In genomic region chr6:134175059-134175458, GRCm38 (mm10) we compare ENCODE assay signal across 26 mouse cellular contexts.
DNase-seq lines count a peak whose midpoint lies in the region; ATAC-seq and TF ChIP-seq lines count a peak whose summit lies in the region.
"Had no signal": no experiment of that assay in that cellular context is flagged by ENCODE, and none has a peak within 500 bp of the region (broad histone marks: within the 10 kb centered on the region; RNA-seq: fewer than 3 reads in every experiment).

No protein-coding gene starts in this region.

- intact Hi-C loops in heart, postnatal 36 days (cut with DNase I): no loop called here

- WGBS in heart, embryonic 10.5 days: 51% methylated on average over 9 of the region's 9 CpGs
- 35% methylated on average over 9 of the region's 9 CpGs for WGBS in lung, embryonic 14.5 days
- WGBS in stomach, embryonic 15.5 days: 35% methylated on average over 9 of the region's 9 CpGs
- 64% methylated on average over 9 of the region's 9 CpGs for WGBS in forebrain, postnatal 0 days

- 0 out of 2 replicates have a peak overlapping the region, but pooled peaks have one; percentile 13 for H3K4me2 ChIP-seq in lung, embryonic 14.5 days
- H3K4me2 ChIP-seq in stomach, embryonic 15.5 days: no peak overlapping the region
- H3K4me2 ChIP-seq in forebrain, postnatal 0 days (ENCODE audit: low read depth): no peak overlapping the region
- H3K4me2 ChIP-seq: forebrain, embryonic 12.5 days; limb, embryonic 12.5 days; liver, embryonic 12.5 days; midbrain, embryonic 15.5 days had no signal

- ATAC-seq in lung, embryonic 14.5 days (ENCODE audit: insufficient read depth): no peak
- 0 out of 2 replicates have a peak, but pooled peaks have one; percentile 24 for ATAC-seq in stomach, embryonic 15.5 days (ENCODE audit: insufficient read depth, low FRiP score, low read depth)
- ATAC-seq in forebrain, postnatal 0 days: no peak
- no peak for ATAC-seq in megakaryocyte progenitor cell, adult 5-6 weeks (replicated peaks; ENCODE audit: poor library complexity)
- ATAC-seq: hindbrain, postnatal 0 days; liver, embryonic 12.5 days; midbrain, embryonic 15.5 days had no signal

- H3K9ac ChIP-seq in lung, embryonic 14.5 days: no peak overlapping the region; the same call in 1 of the 2 replicates
- H3K9ac ChIP-seq in stomach, embryonic 15.5 days: no peak overlapping the region
- H3K9ac ChIP-seq in forebrain, postnatal 0 days: no peak overlapping the region
- H3K9ac ChIP-seq: forebrain, embryonic 12.5 days; limb, embryonic 12.5 days; liver, embryonic 12.5 days; midbrain, embryonic 15.5 days had no signal

- H3K9me3 ChIP-seq in heart, embryonic 10.5 days: no peaks in the 10 kb centered on the region
- no peaks in the 10 kb centered on the region for H3K9me3 ChIP-seq in lung, embryonic 14.5 days (ENCODE audit: low read depth, low read length)
- no peaks in the 10 kb centered on the region for H3K9me3 ChIP-seq in stomach, embryonic 15.5 days
- no peaks in the 10 kb centered on the region for H3K9me3 ChIP-seq in forebrain, postnatal 0 days (ENCODE audit: low read length)
- H3K9me3 ChIP-seq: forebrain, embryonic 12.5 days; limb, embryonic 12.5 days; liver, embryonic 12.5 days; midbrain, embryonic 15.5 days had no signal

- TF ChIP-seq CTCF in lung, embryonic 14.5 days (IDR thresholded peaks at IDR 0.05; ENCODE audit: low read depth): no peak
- TF ChIP-seq CTCF in forebrain, postnatal 0 days (IDR thresholded peaks at IDR 0.05; ENCODE audit: low read depth): no peak

- H3K36me3 ChIP-seq in heart, embryonic 10.5 days: no peaks in the 10 kb centered on the region; the same call in 1 of the 2 replicates
- no peaks in the 10 kb centered on the region for H3K36me3 ChIP-seq in lung, embryonic 14.5 days (ENCODE audit: insufficient read depth)
- H3K36me3 ChIP-seq in stomach, embryonic 15.5 days: no peaks in the 10 kb centered on the region
- H3K36me3 ChIP-seq in forebrain, postnatal 0 days (ENCODE audit: insufficient read depth): no peaks in the 10 kb centered on the region
- H3K36me3 ChIP-seq: forebrain, embryonic 12.5 days; limb, embryonic 12.5 days; midbrain, embryonic 15.5 days had no signal

- H3K4me3 ChIP-seq in heart, embryonic 10.5 days: no peak overlapping the region
- no peak overlapping the region for H3K4me3 ChIP-seq in lung, embryonic 14.5 days (ENCODE audit: low read depth, low read length)
- no peak overlapping the region for H3K4me3 ChIP-seq in stomach, embryonic 15.5 days (replicated peaks)
- H3K4me3 ChIP-seq in forebrain, postnatal 0 days (ENCODE audit: low read depth, low read length): no peak overlapping the region
- H3K4me3 ChIP-seq: forebrain, embryonic 12.5 days; limb, embryonic 12.5 days; liver, embryonic 12.5 days; midbrain, embryonic 15.5 days; myocyte had no signal

- peaks cover 63% of the 10 kb centered on the region for H3K4me1 ChIP-seq in heart, embryonic 10.5 days
- peaks cover 7% of the 10 kb centered on the region for H3K4me1 ChIP-seq in lung, embryonic 14.5 days (ENCODE audit: insufficient read depth)
- H3K4me1 ChIP-seq in stomach, embryonic 15.5 days: peaks cover 12% of the 10 kb centered on the region
- H3K4me1 ChIP-seq in forebrain, postnatal 0 days (ENCODE audit: insufficient read depth): 0 out of 2 replicates have a peak, but pooled peaks cover 3% of the 10 kb centered on the region

- DNase-seq in heart, embryonic 10.5 days (ENCODE audit: low spot score): no peak
- DNase-seq in heart, postnatal 36 days: no peak
- DNase-seq in lung, embryonic 14.5 days: no peak
- DNase-seq in lung, postnatal 25 days (ENCODE audit: low spot score): no peak
- peak; percentile 36 for DNase-seq in induced T-regulatory cell, adult 2 months (ENCODE audit: low read depth)
- DNase-seq in forebrain, postnatal 0 days: no peak
- DNase-seq: adrenal gland, postnatal 25 days; cerebellum, adult 11 months; cerebellum, postnatal 14 days; embryo, embryonic 11 days; gastrocnemius, postnatal 14 days; heart, adult 18-20 months; kidney, adult 9 months; lung, adult 2 months; right cerebral cortex, postnatal 14 days; spleen, adult 18-20 months; thymus, postnatal 36 days had no signal

- H3K27me3 ChIP-seq in heart, embryonic 10.5 days (ENCODE audit: insufficient read depth, poor library complexity, severe bottlenecking): no peaks in the 10 kb centered on the region
- no peaks in the 10 kb centered on the region for H3K27me3 ChIP-seq in lung, embryonic 14.5 days (ENCODE audit: insufficient read depth, low read length)
- no peaks in the 10 kb centered on the region for H3K27me3 ChIP-seq in stomach, embryonic 15.5 days (replicated peaks)
- H3K27me3 ChIP-seq in forebrain, postnatal 0 days (ENCODE audit: insufficient read depth, low read length): no peaks in the 10 kb centered on the region
- H3K27me3 ChIP-seq: CH12.LX; forebrain, embryonic 12.5 days; limb, embryonic 12.5 days; liver, embryonic 12.5 days; midbrain, embryonic 15.5 days had no signal

- H3K27ac ChIP-seq in heart, embryonic 10.5 days: peak overlapping the region; percentile 42; the same call in 1 of the 2 replicates
- peak overlapping the region; percentile 30 for H3K27ac ChIP-seq in lung, embryonic 14.5 days (ENCODE audit: low read depth)
- H3K27ac ChIP-seq in stomach, embryonic 15.5 days: peak overlapping the region; percentile 57
- no peak overlapping the region for H3K27ac ChIP-seq in forebrain, postnatal 0 days (ENCODE audit: low read depth, low read length)
- H3K27ac ChIP-seq: forebrain, embryonic 12.5 days; hindbrain, postnatal 0 days; limb, embryonic 12.5 days; liver, embryonic 12.5 days; midbrain, embryonic 15.5 days had no signal
